Mouse (Mus musculus): ENCODE data around the gene Stxbp4. TPM values are rescaled to one million over a fixed set of nuclear protein-coding genes. Genes with fewer than 3 reads are reported as not detected.
A peak's percentile ranks its signal among the peaks of the same experiment; 100 is the strongest.

The Stxbp4 gene
- 1.3 to 3.0 TPM (median 1.9 TPM) in 3 replicates for total RNA-seq (2017)

GRCm38 (mm10) chr11:90637440-90638311 is at the start of gene Stxbp4, which contains the start of gene Cox11:
Gene Stxbp4 (minus strand): TSS chr11:90638084.
Gene Cox11 (plus strand): TSS chr11:90638173.
- ATAC-seq (replicated peaks; ENCODE audit: insufficient number of reproducible peaks, low FRiP score, low TSS enrichment, poor library complexity, severe bottlenecking), result peak; percentile 95

GRCm38 (mm10) chr11:90687040-90687439 is 49.2 kb upstream of the Stxbp4 start:
- ATAC-seq (replicated peaks; ENCODE audit: insufficient number of reproducible peaks, low FRiP score, low TSS enrichment, poor library complexity, severe bottlenecking), result no peak

GRCm38 (mm10) chr11:90686287-90687025 is 48.6 kb upstream of the Stxbp4 start:
- ATAC-seq (replicated peaks; ENCODE audit: insufficient number of reproducible peaks, low FRiP score, low TSS enrichment, poor library complexity, severe bottlenecking), result no peak

- ATAC-seq (replicated peaks; ENCODE audit: insufficient number of reproducible peaks, low FRiP score, low TSS enrichment, poor library complexity, severe bottlenecking), result no peak
Observed at GRCm38 (mm10) chr11:90685196-90685595, 47.3 kb upstream of the Stxbp4 start.

GRCm38 (mm10) chr11:90684765-90685164 is 46.9 kb upstream of the Stxbp4 start:
- no peak for ATAC-seq (replicated peaks; ENCODE audit: insufficient number of reproducible peaks, low FRiP score, low TSS enrichment, poor library complexity, severe bottlenecking)

- no peak for ATAC-seq (replicated peaks; ENCODE audit: insufficient number of reproducible peaks, low FRiP score, low TSS enrichment, poor library complexity, severe bottlenecking)
Observed at GRCm38 (mm10) chr11:90681171-90681570, 43.3 kb upstream of the Stxbp4 start.

- ATAC-seq (replicated peaks; ENCODE audit: insufficient number of reproducible peaks, low FRiP score, low TSS enrichment, poor library complexity, severe bottlenecking), result no peak
Observed at GRCm38 (mm10) chr11:90678582-90678981, 40.7 kb upstream of the Stxbp4 start.

GRCm38 (mm10) chr11:90677771-90678288 is 39.9 kb upstream of the Stxbp4 start:
- no peak for ATAC-seq (replicated peaks; ENCODE audit: insufficient number of reproducible peaks, low FRiP score, low TSS enrichment, poor library complexity, severe bottlenecking)

GRCm38 (mm10) chr11:90677027-90677426 is 39.1 kb upstream of the Stxbp4 start:
- no peak for ATAC-seq (replicated peaks; ENCODE audit: insufficient number of reproducible peaks, low FRiP score, low TSS enrichment, poor library complexity, severe bottlenecking)

- no peak for ATAC-seq (replicated peaks; ENCODE audit: insufficient number of reproducible peaks, low FRiP score, low TSS enrichment, poor library complexity, severe bottlenecking)
Observed at GRCm38 (mm10) chr11:90675479-90676110, 37.7 kb upstream of the Stxbp4 start.

GRCm38 (mm10) chr11:90667325-90667724 is 29.4 kb upstream of the Stxbp4 start:
- no peak for ATAC-seq (replicated peaks; ENCODE audit: insufficient number of reproducible peaks, low FRiP score, low TSS enrichment, poor library complexity, severe bottlenecking)

GRCm38 (mm10) chr11:90666916-90667315 is 29.0 kb upstream of the Stxbp4 start:
- no peak for ATAC-seq (replicated peaks; ENCODE audit: insufficient number of reproducible peaks, low FRiP score, low TSS enrichment, poor library complexity, severe bottlenecking)

GRCm38 (mm10) chr11:90666144-90666757 is 28.4 kb upstream of the Stxbp4 start:
- no peak for ATAC-seq (replicated peaks; ENCODE audit: insufficient number of reproducible peaks, low FRiP score, low TSS enrichment, poor library complexity, severe bottlenecking)

- no peak for ATAC-seq (replicated peaks; ENCODE audit: insufficient number of reproducible peaks, low FRiP score, low TSS enrichment, poor library complexity, severe bottlenecking)
Observed at GRCm38 (mm10) chr11:90665161-90665560, 27.3 kb upstream of the Stxbp4 start.

- ATAC-seq (replicated peaks; ENCODE audit: insufficient number of reproducible peaks, low FRiP score, low TSS enrichment, poor library complexity, severe bottlenecking), result no peak
Observed at GRCm38 (mm10) chr11:90664345-90664986, 26.6 kb upstream of the Stxbp4 start.

- no peak for ATAC-seq (replicated peaks; ENCODE audit: insufficient number of reproducible peaks, low FRiP score, low TSS enrichment, poor library complexity, severe bottlenecking)
Observed at GRCm38 (mm10) chr11:90663618-90664297, 25.9 kb upstream of the Stxbp4 start.

- no peak for ATAC-seq (replicated peaks; ENCODE audit: insufficient number of reproducible peaks, low FRiP score, low TSS enrichment, poor library complexity, severe bottlenecking)
Observed at GRCm38 (mm10) chr11:90663052-90663451, 25.2 kb upstream of the Stxbp4 start.

GRCm38 (mm10) chr11:90660662-90661061 is 22.8 kb upstream of the Stxbp4 start:
- no peak for ATAC-seq (replicated peaks; ENCODE audit: insufficient number of reproducible peaks, low FRiP score, low TSS enrichment, poor library complexity, severe bottlenecking)

Measured in monocyte, adult 5-6 weeks (primary cell).